Mouse (Mus musculus) neural tube, embryonic 14.5 days (tissue): ENCODE measurements at regions not wholly inside any gene's neighbourhood (a gene's known extent, or its start where the extent isn't known, plus 50 kb on each side); places are given as distances from the start of the nearest gene placed in this dataset.

Experiments
- ATAC-seq: fragments of 200-750 bp; cut with Nextera tagmentation; 2 replicates; pipeline ENCODE4 v1.8.0; 2017; ENCODE audit warnings: low read depth, mild to moderate bottlenecking, moderate TSS enrichment, moderate library complexity
- H3K27ac ChIP-seq: fragments of 300-500 bp; sonication (generic); 2 replicates; pipeline ENCODE4 v1.5.1; 2014; ENCODE audit warnings: low read depth, mild to moderate bottlenecking, control low read depth, low read length, moderate library complexity, mixed read lengths
- H3K27me3 ChIP-seq: fragments of 300-500 bp; sonication (generic); 2 replicates; pipeline ENCODE4 v1.6.1; 2014; ENCODE audit warnings: low read length; ENCODE audit not compliant: control insufficient read depth, insufficient read depth
- H3K36me3 ChIP-seq: fragments of 300-500 bp; sonication (generic); 2 replicates; pipeline ENCODE4 v1.6.1; 2014; ENCODE audit warnings: low read length, mixed read lengths; ENCODE audit not compliant: control insufficient read depth, insufficient read depth
- H3K4me1 ChIP-seq: fragments of 300-500 bp; sonication (generic); 2 replicates; pipeline ENCODE4 v1.6.1; 2014; ENCODE audit warnings: low read length; ENCODE audit not compliant: control insufficient read depth, insufficient read depth
- H3K4me2 ChIP-seq: fragments of 300-500 bp; sonication (generic); 2 replicates; pipeline ENCODE4 v1.6.1; 2014; ENCODE audit warnings: mild to moderate bottlenecking, low read depth, low read length, control low read depth
- H3K4me3 ChIP-seq: fragments of 300-500 bp; sonication (generic); 2 replicates; pipeline ENCODE4 v1.5.1; 2014; ENCODE audit warnings: low read depth, low read length, control low read depth, mixed read lengths
- H3K9ac ChIP-seq: fragments of 300-500 bp; sonication (generic); replicated peaks from 2 replicates; pipeline ENCODE4 v1.6.1; 2014; ENCODE audit warnings: low read depth, mild to moderate bottlenecking, control low read depth, low read length, mixed read lengths
- H3K9me3 ChIP-seq: fragments of 300-500 bp; sonication (generic); 2 replicates; pipeline ENCODE4 v1.6.1; 2016; ENCODE audit warnings: low read length; ENCODE audit not compliant: control insufficient read depth
- WGBS: fragments of 180-500 bp; shearing (Covaris S2); extraction: QIAGEN DNeasy Blood & Tissue Kit; methylation state at CpG from one replicate; pipeline ENCODE4 v1.1.7; 2014; 5-methylcytosine and 5-hydroxymethylcytosine counted together

GRCm38 (mm10) chr14:25308051-25308450 lies 150.9 kb upstream of the Zmiz1 start:
- H3K27me3 ChIP-seq = no peaks in the 10 kb centered on the region
- H3K4me1 ChIP-seq = peaks cover 11% of the 10 kb centered on the region
- no peaks in the 10 kb centered on the region for H3K9me3 ChIP-seq
- no peak overlapping the region for H3K9ac ChIP-seq
- ATAC-seq = no peak
- H3K36me3 ChIP-seq = no peaks in the 10 kb centered on the region
- 72% methylated on average over 3 of the region's 3 CpGs for WGBS
- no peak overlapping the region for H3K4me3 ChIP-seq
- no peak overlapping the region for H3K4me2 ChIP-seq
- H3K27ac ChIP-seq = no peak overlapping the region

GRCm38 (mm10) chr14:25310671-25311151 lies 148.3 kb upstream of the Zmiz1 start:
- H3K9me3 ChIP-seq = no peaks in the 10 kb centered on the region
- no peaks in the 10 kb centered on the region for H3K27me3 ChIP-seq
- H3K27ac ChIP-seq = no peak overlapping the region
- H3K4me3 ChIP-seq = no peak overlapping the region
- H3K36me3 ChIP-seq = no peaks in the 10 kb centered on the region
- no peak overlapping the region for H3K9ac ChIP-seq
- no peak overlapping the region for H3K4me2 ChIP-seq
- 66% methylated on average over 4 of the region's 4 CpGs for WGBS
- no peak for ATAC-seq
- peaks cover 2% of the 10 kb centered on the region; the same call in 1 of the 2 replicates for H3K4me1 ChIP-seq

DNA sequence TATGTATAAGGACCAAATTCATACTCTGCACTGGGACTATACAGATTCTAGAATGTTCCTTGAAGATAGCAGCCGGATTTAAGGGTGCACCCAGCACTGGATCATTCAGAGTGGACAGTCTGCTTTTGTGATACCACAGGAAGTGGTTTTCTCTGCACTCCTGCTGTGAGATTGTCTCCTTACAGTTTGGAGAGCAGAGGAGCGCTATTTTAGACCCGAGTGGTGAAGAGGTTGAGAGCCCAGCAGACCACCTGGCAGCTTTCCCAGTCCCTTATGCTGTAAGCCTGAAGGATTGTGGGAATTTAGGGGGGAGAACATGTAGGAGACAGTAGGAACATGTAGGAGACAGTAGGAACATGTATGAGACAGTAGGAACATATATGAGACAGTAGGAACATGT lies 147.5 kb upstream of the Zmiz1 start:
- H3K9me3 ChIP-seq = no peaks in the 10 kb centered on the region
- 57% methylated on average over 3 of the region's 3 CpGs for WGBS
- no peak for ATAC-seq
- H3K36me3 ChIP-seq = no peaks in the 10 kb centered on the region
- H3K4me2 ChIP-seq = no peak overlapping the region
- H3K9ac ChIP-seq = no peak overlapping the region
- peaks cover 2% of the 10 kb centered on the region; the same call in 1 of the 2 replicates for H3K4me1 ChIP-seq
- H3K27me3 ChIP-seq = no peaks in the 10 kb centered on the region
- no peak overlapping the region for H3K27ac ChIP-seq
- no peak overlapping the region for H3K4me3 ChIP-seq

DNA sequence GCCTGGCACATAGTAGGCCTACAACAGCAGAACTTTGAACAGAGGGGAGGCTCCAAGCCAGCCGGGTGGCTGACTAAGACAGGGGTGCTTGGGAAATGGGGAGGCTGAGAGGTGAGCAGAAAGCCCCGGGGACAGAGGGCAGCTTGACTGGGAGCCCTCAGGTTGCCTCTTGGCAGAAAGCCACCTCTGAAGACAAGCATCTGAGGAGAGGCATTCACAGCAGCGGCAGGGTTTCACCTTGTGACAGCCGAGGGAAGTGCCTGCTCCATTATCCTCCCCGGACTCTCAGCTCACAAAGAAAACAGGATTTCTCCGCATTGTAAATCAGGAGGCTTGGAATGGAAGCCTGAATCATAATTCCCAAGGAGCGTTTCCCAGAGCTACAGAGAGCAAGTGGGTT lies 146.8 kb upstream of the Zmiz1 start:
- no peak for ATAC-seq
- Histone ChIP-seq H3K9me3 (no peaks in the 10 kb centered on the region), H3K9ac (no peak overlapping the region), H3K27ac (no peak overlapping the region), H3K27me3 (no peaks in the 10 kb centered on the region), H3K4me1 (peaks cover 2% of the 10 kb centered on the region; the same call in 1 of the 2 replicates), H3K4me2 (no peak overlapping the region), H3K36me3 (no peaks in the 10 kb centered on the region), H3K4me3 (no peak overlapping the region)
- WGBS = 10% methylated on average over 7 of the region's 7 CpGs

DNA sequence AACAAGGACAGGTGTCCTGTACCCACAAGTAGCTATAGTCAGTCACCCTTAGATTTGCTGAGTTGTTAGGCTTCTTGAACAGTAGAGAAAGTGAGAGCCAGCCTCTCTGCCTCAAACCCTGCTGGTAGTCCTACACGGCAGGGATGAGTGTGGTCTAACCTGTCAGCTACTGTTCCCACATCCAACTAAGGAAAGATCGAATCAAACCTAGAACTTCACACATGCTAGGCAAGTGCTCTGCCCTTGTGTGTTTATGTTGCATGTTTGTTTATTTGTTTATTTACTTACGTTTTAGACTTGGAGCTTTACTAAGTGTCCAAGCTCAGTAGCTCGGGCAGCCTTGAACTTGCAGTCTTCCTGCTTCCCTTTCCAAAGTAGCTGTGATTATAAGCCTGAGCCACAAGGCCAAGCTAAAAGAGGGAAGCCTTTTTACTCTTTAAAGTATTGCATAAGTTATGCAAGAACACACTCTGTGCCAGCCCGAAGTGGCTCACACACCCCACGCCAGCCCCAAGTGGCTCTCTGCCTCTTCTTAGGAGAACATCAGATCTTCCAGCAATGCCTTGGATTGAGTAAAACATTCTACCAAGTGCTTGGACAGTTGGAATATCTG lies 146.1 kb upstream of the Zmiz1 start:
- Histone ChIP-seq H3K4me3 (no peak overlapping the region), H3K27ac (no peak overlapping the region), H3K4me1 (peaks cover 7% of the 10 kb centered on the region), H3K9ac (no peak overlapping the region), H3K27me3 (no peaks in the 10 kb centered on the region), H3K36me3 (no peaks in the 10 kb centered on the region), H3K4me2 (no peak overlapping the region), H3K9me3 (no peaks in the 10 kb centered on the region)
- 94% methylated on average over 6 of the region's 6 CpGs for WGBS
- no peak for ATAC-seq

DNA sequence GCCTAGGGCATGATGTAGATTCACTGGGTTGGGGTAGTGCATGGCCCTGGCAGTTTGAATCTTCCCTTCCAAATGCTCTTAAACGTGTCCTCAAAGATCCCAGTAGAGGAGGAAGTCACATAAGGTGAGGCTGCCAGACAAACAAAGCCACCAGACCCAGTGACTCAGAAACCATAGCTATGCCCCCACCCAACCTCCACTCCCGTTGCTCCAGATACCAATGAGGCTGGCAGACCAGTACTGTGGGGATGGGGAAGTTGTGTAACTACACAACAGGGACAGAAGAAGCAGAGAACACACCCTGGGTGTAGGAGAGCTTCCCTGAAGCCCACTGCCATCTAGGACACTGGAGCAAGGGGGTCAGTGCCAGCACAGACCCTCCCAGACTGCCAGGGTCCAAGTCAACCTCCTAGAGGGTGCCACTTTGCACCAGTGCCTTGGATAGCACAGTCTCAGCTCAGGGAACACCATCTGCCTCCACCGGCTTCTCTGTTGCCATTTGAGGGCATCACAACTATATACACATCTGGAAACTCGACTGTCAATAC lies 145.2 kb upstream of the Zmiz1 start:
- Histone ChIP-seq H3K4me2 (no peak overlapping the region), H3K4me1 (peaks cover 16% of the 10 kb centered on the region), H3K4me3 (no peak overlapping the region), H3K9me3 (no peaks in the 10 kb centered on the region), H3K27ac (no peak overlapping the region), H3K27me3 (no peaks in the 10 kb centered on the region), H3K9ac (no peak overlapping the region), H3K36me3 (no peaks in the 10 kb centered on the region)
- ATAC-seq = no peak
- 85% methylated on average over 4 of the region's 4 CpGs for WGBS

GRCm38 (mm10) chr14:25316491-25316890 lies 142.5 kb upstream of the Zmiz1 start:
- Histone ChIP-seq H3K4me3 (no peak overlapping the region), H3K4me2 (no peak overlapping the region), H3K9me3 (no peaks in the 10 kb centered on the region), H3K27ac (no peak overlapping the region), H3K9ac (no peak overlapping the region), H3K36me3 (no peaks in the 10 kb centered on the region), H3K27me3 (no peaks in the 10 kb centered on the region), H3K4me1 (peaks cover 14% of the 10 kb centered on the region)
- no peak for ATAC-seq
- 94% methylated on average over 5 of the region's 5 CpGs for WGBS

DNA sequence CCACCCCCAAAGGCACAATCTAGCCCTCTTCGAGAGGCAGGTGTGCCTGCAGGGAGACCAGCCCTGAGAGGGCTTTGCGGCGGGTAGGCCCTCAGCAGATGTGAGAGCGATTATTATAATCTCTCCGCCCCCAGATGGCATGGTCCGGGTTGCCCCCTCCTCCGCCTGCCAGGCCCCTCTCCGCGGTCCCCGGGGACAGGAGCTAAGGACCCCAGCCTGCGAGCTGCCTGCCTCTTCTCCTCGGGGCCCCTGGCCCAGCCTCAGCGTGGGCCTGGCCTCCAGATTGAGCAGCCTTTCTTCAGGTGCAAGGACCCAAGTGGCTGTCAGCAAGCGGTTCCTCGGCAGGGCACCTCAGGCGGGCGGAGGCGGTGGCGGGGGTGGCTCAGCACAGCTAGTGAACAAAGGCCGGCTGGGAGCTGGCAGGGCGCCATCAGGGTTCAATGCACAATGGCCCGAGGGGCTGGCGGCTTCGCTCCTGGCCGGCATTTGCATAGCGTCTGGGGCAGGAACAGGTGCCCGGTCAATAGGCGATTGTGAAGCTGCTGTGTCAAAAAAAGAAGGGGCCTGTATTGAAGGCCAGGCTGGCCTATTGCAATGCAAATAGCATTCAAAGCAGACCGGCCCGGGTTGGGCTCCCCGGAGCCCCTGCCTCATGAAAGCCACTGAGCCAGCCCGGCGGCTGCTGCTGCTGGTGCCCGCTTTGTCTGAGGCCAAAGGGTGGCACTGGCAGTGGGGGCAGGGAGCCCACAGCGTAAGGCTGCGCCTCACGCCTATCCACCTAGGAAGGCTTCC lies 141.1 kb upstream of the Zmiz1 start:
- WGBS = 5% methylated on average over 37 of the region's 37 CpGs
- Histone ChIP-seq H3K27ac (peak overlapping the region; percentile 62), H3K36me3 (no peaks in the 10 kb centered on the region), H3K4me3 (no peak overlapping the region), H3K9ac (peak overlapping the region; percentile 44), H3K4me2 (peak overlapping the region; percentile 23; the same call in 1 of the 2 replicates), H3K9me3 (no peaks in the 10 kb centered on the region), H3K27me3 (no peaks in the 10 kb centered on the region), H3K4me1 (peaks cover 18% of the 10 kb centered on the region)
- peak; percentile 90 for ATAC-seq

- peaks cover 26% of the 10 kb centered on the region for H3K4me1 ChIP-seq
- H3K9me3 ChIP-seq = no peaks in the 10 kb centered on the region
- H3K4me3 ChIP-seq = no peak overlapping the region
- 31% methylated on average over 12 of the region's 12 CpGs for WGBS
- no peak for ATAC-seq
- no peak overlapping the region for H3K4me2 ChIP-seq
- no peak overlapping the region for H3K27ac ChIP-seq
- H3K9ac ChIP-seq = no peak overlapping the region
- no peaks in the 10 kb centered on the region for H3K27me3 ChIP-seq
- no peaks in the 10 kb centered on the region for H3K36me3 ChIP-seq
Measured at GRCm38 (mm10) chr14:25318909-25319308, 140.1 kb upstream of the Zmiz1 start.
